Mouse (Mus musculus): Measurements from ENCODE around the gene Mapk8.

- TF ChIP-seq CTCF (IDR thresholded peaks at IDR 0.05 in 2 of 3, conservative IDR thresholded peaks at IDR 0.05 in 1 of 3; ENCODE audit: control insufficient read depth in 1 of 3, insufficient read depth in 1 of 3, low read depth in 2 of 3, low read length in 3 of 3, poor library complexity in 1 of 3, severe bottlenecking in 1 of 3) (no peak), MXI1 (IDR thresholded peaks at IDR 0.05; ENCODE audit: low read depth, low read length) (no peak)
Observed at GRCm38 (mm10) chr14:33400019-33400418, 46.9 kb downstream of the Mapk8 start.
